Mouse (Mus musculus) erythroblast, embryonic 14.5 days (primary cell): ENCODE data around the gene Relch.

Experiments used
- GATA1 ChIP-seq: IDR thresholded peaks from 2 replicates; pipeline ENCODE4 v1.6.1; 2012; ENCODE audit warnings: low read length, inconsistent platforms, mixed read lengths
- TAL1 ChIP-seq: IDR thresholded peaks from 3 replicates; pipeline ENCODE4 v1.6.1; 2012; ENCODE audit warnings: low read length, inconsistent platforms, mixed read lengths

GRCm38 (mm10) chr1:105742481-105742880 is 78.8 kb downstream of the Relch start:
- TF ChIP-seq GATA1, result no peak
- TF ChIP-seq TAL1, result no peak
